Mouse (Mus musculus) limb, embryonic 13.5 days (tissue): Measurements from ENCODE around the gene Chst5. TPM values are rescaled to one million over a fixed set of nuclear protein-coding genes. Genes with fewer than 3 reads are reported as not detected.

Experiments
- ATAC-seq: fragments of 200-750 bp; cut with Nextera tagmentation; 2 replicates; pipeline ENCODE4 v1.8.0; 2017; ENCODE audit warnings: low read depth, moderate number of reproducible peaks, moderate TSS enrichment; ENCODE audit not compliant: low FRiP score
- H3K27ac ChIP-seq: fragments of 300-500 bp; sonication (generic); 2 replicates; pipeline ENCODE4 v1.5.1; 2015; ENCODE audit warnings: inconsistent platforms, mild to moderate bottlenecking, moderate library complexity
- H3K27me3 ChIP-seq: fragments of 300-500 bp; sonication (generic); 2 replicates; pipeline ENCODE4 v1.6.1; 2015; ENCODE audit warnings: mild to moderate bottlenecking, inconsistent platforms
- H3K36me3 ChIP-seq: fragments of 300-500 bp; sonication (generic); 2 replicates; pipeline ENCODE4 v1.6.1; 2015; ENCODE audit warnings: inconsistent platforms, mild to moderate bottlenecking, moderate library complexity
- H3K4me1 ChIP-seq: fragments of 300-500 bp; sonication (generic); 2 replicates; pipeline ENCODE4 v1.6.1; 2015; ENCODE audit warnings: inconsistent platforms
- H3K4me2 ChIP-seq: fragments of 300-500 bp; sonication (generic); replicated peaks from 2 replicates; pipeline ENCODE4 v1.6.1; 2015; ENCODE audit warnings: inconsistent platforms, mild to moderate bottlenecking, moderate library complexity
- H3K4me3 ChIP-seq: fragments of 300-500 bp; sonication (generic); 2 replicates; pipeline ENCODE4 v1.5.1; 2015; ENCODE audit warnings: moderate library complexity, mild to moderate bottlenecking, inconsistent platforms
- H3K9ac ChIP-seq: fragments of 300-500 bp; sonication (generic); 2 replicates; pipeline ENCODE4 v1.6.1; 2015; ENCODE audit warnings: mild to moderate bottlenecking, inconsistent platforms
- H3K9me3 ChIP-seq: fragments of 300-500 bp; sonication (generic); 2 replicates; pipeline ENCODE4 v1.6.1; 2016; ENCODE audit warnings: inconsistent platforms
- WGBS: fragments of 180-500 bp; shearing (Covaris S2); methylation state at CpG from one replicate; pipeline ENCODE4 v1.1.7; 2015; 5-methylcytosine and 5-hydroxymethylcytosine counted together
- polyA plus RNA-seq: library from polyadenylated mRNA; unstranded; fragments of >200 nt; fragmentation: Nextera tagmentation; extraction: Ambion mirVana; gene quantifications from 2 replicates; pipeline ENCODE4 v1.2.1, GENCODE M21; 2015

Gene Chst5
- 7.2 and 7.9 TPM in 2 replicates for polyA plus RNA-seq

DNA sequence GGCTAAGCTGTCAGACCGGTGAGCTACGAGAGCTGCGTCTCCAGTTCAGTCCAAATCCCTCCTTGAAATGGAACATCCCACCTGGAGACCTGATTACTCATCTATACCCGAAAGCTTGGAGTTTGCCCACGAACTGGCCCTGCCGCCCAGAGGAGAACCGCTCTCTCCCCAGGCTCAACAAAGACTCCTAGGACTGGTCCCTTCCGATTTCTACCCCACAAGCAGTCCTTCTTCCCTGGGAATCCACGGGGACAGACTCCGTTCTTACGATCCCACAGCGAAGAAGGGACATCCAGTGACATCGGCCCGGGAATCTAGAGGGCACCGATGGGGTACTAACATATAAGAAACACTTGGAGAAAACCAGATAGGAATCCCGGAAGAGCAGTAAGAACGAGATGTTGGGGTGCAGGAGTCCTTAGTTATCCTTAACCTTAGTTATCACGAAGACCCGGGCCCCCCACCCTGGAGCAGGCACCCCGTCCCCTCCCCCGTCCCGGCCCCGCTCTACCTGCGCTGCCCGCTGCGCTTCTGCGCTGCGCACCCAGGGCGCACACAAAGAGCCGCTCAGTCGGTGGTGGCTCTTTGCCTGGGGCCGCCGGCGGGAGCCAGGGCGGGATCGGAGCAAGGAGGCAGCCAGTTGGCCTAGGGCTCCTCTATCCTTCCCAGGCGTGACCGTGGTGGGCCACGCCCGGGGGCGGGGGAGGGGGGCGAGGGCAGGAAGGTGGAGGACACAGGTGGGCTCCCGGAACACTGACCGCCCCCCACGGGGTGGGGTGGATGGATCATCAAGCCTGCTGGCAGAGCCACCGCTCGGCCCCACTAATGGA is at the start of gene Chst5:
Gene Chst5, minus strand, starts transcription at position 827 of the 830 bp plus-strand sequence.
- Histone ChIP-seq H3K4me3 (peak within 1 kb of the TSS; percentile 47), H3K4me1 (peaks cover 35% of the 10 kb centered on the region), H3K9me3 (no peaks in the 10 kb centered on the region), H3K27ac (no peak within 1 kb of the TSS), H3K9ac (peak within 1 kb of the TSS; percentile 66), H3K36me3 (no peaks in the 10 kb centered on the region), H3K4me2 (peak within 1 kb of the TSS; percentile 75), H3K27me3 (peaks cover 23% of the 10 kb centered on the region)
- WGBS = 6% methylated on average over 45 of the region's 47 CpGs
- no peak for ATAC-seq

DNA sequence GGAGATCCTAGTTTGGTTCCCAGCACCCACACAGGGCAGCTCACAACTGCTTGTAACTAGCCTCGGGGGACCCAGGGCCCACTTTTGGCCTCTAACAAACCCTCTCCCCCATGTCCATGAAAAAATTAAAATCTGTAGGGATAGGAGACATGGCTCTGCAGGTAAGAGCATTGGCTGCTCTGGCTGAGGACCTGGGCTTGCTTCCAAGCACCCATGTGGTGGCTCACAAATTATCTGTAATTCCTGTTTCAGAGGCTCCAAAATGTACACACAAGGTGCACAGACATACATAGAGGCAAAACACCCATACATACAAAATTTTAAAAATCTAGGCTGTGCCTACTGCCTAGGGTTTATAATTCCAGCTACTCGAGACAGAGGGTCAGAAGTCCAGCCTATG is 47.0 kb upstream of the Chst5 start:
- no peak for ATAC-seq

DNA sequence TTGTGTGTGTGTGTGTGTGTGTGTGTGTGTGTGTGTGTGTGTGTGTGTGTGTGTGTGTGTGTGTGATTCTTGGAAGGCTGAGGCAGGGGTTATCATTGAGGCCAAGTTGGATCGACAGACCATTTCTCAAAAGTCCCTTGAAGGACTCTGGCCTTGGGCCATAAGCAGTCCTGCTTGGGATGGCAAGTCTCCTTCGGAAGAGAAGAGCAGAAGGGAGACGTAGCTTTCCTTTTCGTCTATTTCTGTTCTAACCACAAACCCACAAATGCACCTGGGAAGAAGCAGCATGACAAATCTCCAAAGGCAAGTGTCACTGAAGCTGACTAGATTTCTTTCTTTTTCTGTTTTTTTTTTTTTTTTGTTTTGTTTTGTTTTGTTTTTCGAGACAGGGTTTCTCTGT is 45.6 kb upstream of the Chst5 start:
- Histone ChIP-seq H3K9me3 (no peaks in the 10 kb centered on the region), H3K36me3 (peaks cover 72% of the 10 kb centered on the region), H3K27me3 (no peaks in the 10 kb centered on the region), H3K27ac (no peak overlapping the region), H3K4me2 (no peak overlapping the region), H3K4me1 (no peaks in the 10 kb centered on the region), H3K4me3 (no peak overlapping the region), H3K9ac (no peak overlapping the region)
- 91% methylated on average over 5 of the region's 5 CpGs for WGBS
- ATAC-seq = no peak

More for the DNA sequence above, 47.0 kb upstream of the Chst5 start:
- Histone ChIP-seq H3K4me2 (no peak overlapping the region), H3K9me3 (no peaks in the 10 kb centered on the region), H3K9ac (no peak overlapping the region), H3K36me3 (peaks cover 61% of the 10 kb centered on the region), H3K27ac (no peak overlapping the region), H3K4me3 (no peak overlapping the region), H3K4me1 (no peaks in the 10 kb centered on the region), H3K27me3 (no peaks in the 10 kb centered on the region)
- 96% methylated on average over 2 of the region's 2 CpGs for WGBS

DNA sequence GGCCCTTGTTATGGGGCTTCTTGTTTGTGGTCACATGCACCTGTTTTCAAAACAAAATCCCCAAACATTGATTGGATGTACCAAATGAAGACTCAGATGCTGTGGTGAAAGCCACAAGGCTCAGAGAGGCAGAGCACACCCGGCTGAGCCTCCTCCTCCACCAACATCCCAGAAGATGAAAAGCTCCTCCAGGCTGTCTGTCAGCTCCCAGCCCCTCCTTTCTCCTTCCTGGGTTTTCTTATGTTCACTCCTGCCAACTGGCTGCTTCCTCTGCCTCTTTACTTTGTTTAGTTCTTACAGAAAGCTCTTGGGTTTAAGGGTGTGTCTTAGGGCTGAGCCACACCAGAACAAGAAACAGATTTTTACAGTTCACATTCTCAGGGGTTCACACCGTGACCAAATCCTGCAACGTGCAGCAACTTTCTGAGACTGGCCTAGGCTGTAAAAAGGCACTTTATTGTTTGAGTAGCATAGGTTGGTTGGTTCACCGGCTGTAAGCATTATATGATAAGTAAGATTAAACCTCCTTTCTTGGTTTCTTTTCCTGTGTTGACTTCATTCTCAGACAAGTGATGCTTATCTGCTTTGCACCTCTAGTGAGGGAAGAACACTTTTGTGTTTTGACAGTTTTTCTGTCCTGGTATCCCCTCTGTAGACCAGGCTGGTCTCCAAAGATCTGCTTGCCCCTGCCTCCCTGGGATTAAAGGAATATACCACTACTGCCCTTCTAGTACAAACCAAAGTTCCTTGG is 44.8 kb upstream of the Chst5 start:
- Histone ChIP-seq H3K36me3 (peaks cover 77% of the 10 kb centered on the region), H3K4me1 (no peaks in the 10 kb centered on the region), H3K4me3 (no peak overlapping the region), H3K9ac (no peak overlapping the region), H3K27ac (no peak overlapping the region), H3K27me3 (no peaks in the 10 kb centered on the region), H3K9me3 (no peaks in the 10 kb centered on the region), H3K4me2 (no peak overlapping the region)
- WGBS = 82% methylated on average over 4 of the region's 4 CpGs
- ATAC-seq = no peak

DNA sequence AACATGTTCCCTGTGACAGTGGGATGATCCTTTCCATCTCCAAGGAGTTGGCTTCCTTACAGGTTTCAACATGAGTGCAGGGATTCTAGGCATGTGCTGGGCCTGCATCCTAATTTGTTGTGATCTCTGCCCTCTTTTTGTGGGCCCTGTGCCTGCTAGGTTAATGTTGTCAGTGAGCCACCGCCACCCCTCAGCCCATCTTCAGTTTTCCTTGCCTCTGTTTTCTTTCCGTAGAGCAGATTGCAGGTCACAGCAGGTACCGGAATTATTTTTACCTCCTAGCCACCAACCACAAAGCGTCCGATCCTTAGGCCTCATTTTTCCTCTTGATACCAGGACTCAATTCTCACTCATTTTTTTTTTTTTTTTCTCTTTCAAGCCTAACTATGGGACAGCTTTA is 41.7 kb upstream of the Chst5 start:
- H3K9me3 ChIP-seq = no peaks in the 10 kb centered on the region
- H3K4me3 ChIP-seq = no peak overlapping the region
- no peaks in the 10 kb centered on the region for H3K4me1 ChIP-seq
- no peak overlapping the region for H3K9ac ChIP-seq
- no peaks in the 10 kb centered on the region for H3K27me3 ChIP-seq
- no peak overlapping the region for H3K4me2 ChIP-seq
- no peak for ATAC-seq
- peaks cover 86% of the 10 kb centered on the region for H3K36me3 ChIP-seq
- H3K27ac ChIP-seq = no peak overlapping the region
- 93% methylated on average over 5 of the region's 5 CpGs for WGBS

DNA sequence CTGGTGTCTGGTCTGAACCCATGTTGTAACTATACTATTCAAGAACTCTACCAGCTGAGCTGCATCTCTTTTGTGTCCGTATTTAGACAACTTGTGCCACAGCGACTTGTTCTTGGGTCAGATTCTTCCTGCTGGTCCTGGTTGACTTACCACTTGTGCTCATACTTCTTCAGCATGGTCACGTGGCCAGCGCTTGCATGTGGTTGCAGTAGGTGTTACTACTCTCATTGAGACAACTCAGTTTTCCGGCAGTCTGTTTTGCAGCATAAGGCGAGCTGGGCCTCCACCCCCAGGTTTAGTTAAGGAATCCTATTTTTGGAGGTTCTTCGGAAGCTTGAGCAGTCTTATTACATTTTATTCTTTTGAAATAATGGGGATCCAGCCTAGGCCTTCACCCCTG is 41.1 kb upstream of the Chst5 start:
- Histone ChIP-seq H3K9ac (no peak overlapping the region), H3K4me1 (no peaks in the 10 kb centered on the region), H3K9me3 (no peaks in the 10 kb centered on the region), H3K4me3 (no peak overlapping the region), H3K27me3 (no peaks in the 10 kb centered on the region), H3K27ac (no peak overlapping the region), H3K4me2 (no peak overlapping the region), H3K36me3 (peaks cover 86% of the 10 kb centered on the region)
- 93% methylated on average over 7 of the region's 7 CpGs for WGBS
- no peak for ATAC-seq

DNA sequence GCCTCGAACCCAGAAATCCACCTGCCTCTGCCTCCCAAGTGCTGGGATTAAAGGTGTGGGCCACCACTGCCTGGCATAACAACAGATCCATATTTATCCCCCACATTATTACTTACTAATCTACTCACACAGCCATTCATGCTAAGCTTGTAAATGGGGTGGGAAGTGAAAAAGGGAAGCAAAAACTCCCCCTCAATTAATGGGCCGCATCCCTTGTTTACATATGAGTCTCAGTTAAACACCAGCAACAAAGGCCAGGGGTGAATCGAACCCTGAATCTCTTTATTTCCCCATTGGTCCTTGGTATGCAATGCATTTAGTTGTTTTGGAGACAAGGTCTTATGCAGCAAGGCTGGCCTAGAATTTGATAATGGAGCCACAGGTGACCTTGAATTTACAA is 40.6 kb upstream of the Chst5 start:
- Histone ChIP-seq H3K4me2 (no peak overlapping the region), H3K4me3 (no peak overlapping the region), H3K9me3 (no peaks in the 10 kb centered on the region), H3K9ac (no peak overlapping the region), H3K36me3 (peaks cover 86% of the 10 kb centered on the region), H3K27me3 (no peaks in the 10 kb centered on the region), H3K27ac (no peak overlapping the region), H3K4me1 (no peaks in the 10 kb centered on the region)
- 91% methylated on average over 3 of the region's 3 CpGs for WGBS
- ATAC-seq = no peak

DNA sequence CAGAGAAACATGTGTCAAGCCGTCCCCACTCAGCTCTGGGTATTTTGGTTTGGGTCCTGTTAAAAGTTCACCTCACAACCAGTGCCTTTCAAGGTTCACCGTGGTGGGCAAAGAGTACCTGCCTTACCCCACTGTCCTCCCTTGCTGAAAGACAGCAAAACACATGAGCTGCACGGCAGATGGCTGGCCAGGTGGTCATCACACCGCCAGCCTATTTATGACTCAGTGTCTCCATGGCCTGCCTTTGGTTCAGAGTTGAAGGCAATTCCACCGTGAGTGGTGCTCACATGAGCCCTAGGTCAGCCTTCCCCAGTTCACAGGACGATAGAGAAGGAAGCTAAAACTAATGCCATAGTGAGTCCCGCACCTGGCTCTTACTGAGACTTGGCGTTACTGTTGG is 37.7 kb upstream of the Chst5 start:
- Histone ChIP-seq H3K27ac (no peak overlapping the region), H3K36me3 (peaks cover 88% of the 10 kb centered on the region), H3K27me3 (no peaks in the 10 kb centered on the region), H3K4me1 (no peaks in the 10 kb centered on the region), H3K9ac (no peak overlapping the region), H3K9me3 (no peaks in the 10 kb centered on the region), H3K4me2 (no peak overlapping the region), H3K4me3 (no peak overlapping the region)
- 93% methylated on average over 8 of the region's 8 CpGs for WGBS
- no peak for ATAC-seq

DNA sequence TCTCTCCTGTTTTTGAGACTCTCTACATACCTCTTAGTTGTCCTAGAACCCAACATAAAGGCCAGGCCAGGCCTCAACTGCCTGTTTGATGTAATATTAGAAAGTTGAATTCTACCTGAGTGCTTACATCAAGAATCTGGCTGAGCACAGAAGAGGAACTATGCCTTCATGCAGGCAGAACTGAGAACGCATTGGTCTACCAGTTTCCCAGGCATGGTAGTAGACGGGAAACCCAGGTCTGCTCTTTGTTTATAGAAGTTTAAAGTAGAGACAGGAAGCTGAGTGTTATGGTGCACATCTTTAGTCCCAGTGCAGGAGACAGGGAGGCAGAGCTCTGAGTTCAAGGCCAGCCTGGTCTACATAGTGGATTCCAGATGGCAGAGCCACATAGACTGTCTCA is 36.9 kb upstream of the Chst5 start:
- Histone ChIP-seq H3K4me1 (0 out of 2 replicates have a peak, but pooled peaks cover under 1% of the 10 kb centered on the region), H3K36me3 (peaks cover 90% of the 10 kb centered on the region), H3K27ac (no peak overlapping the region), H3K4me3 (no peak overlapping the region), H3K9me3 (no peaks in the 10 kb centered on the region), H3K27me3 (no peaks in the 10 kb centered on the region), H3K9ac (no peak overlapping the region), H3K4me2 (no peak overlapping the region)
- 94% methylated on average over 2 of the region's 2 CpGs for WGBS
- ATAC-seq = no peak

DNA sequence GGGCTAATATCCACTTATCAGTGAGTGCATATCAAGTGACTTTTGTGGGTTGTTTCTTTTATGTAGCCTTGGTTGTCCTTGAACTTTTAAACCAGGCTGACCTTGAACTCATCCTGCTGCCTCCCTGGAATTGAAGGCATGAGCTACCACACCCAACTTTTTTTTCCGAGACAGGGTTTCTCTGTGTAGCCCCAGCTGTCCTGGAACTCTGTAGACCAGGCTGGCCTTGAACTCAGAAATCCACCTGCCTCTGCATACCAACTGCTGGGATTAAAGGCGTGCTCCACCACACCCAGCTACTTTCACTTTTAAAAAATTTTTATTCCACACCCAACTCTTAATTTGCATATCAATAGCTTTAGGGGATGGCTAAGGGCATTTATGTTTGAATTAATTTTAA is 33.3 kb upstream of the Chst5 start:
- H3K9ac ChIP-seq = no peak overlapping the region
- no peak for ATAC-seq
- no peaks in the 10 kb centered on the region for H3K9me3 ChIP-seq
- no peaks in the 10 kb centered on the region for H3K27me3 ChIP-seq
- 86% methylated on average over 2 of the region's 2 CpGs for WGBS
- H3K27ac ChIP-seq = no peak overlapping the region
- H3K4me2 ChIP-seq = no peak overlapping the region
- peaks cover 62% of the 10 kb centered on the region for H3K36me3 ChIP-seq
- no peak overlapping the region for H3K4me3 ChIP-seq
- H3K4me1 ChIP-seq = peaks cover 16% of the 10 kb centered on the region

DNA sequence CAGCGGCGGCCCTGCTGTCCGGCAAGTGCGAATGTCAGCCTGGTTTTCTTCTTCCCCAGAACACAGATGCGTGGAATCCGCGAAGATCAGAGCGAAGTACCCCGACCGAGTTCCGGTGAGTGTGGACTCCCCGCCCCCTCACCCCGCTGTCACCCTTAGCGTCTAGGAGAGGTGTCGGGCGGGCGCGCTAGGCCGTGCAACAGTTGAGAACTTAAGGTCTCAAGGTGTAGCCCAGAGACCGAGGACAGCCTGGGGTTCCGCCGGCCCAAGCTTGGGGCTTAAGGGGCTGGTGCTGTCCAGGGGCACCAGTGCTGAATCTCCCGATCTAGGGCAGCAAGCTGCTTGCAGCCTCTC is 30.8 kb upstream of the Chst5 start:
- H3K9me3 ChIP-seq = no peaks in the 10 kb centered on the region
- H3K27me3 ChIP-seq = no peaks in the 10 kb centered on the region
- 0 out of 2 replicates have a peak, but pooled peaks have one; percentile 12 for ATAC-seq
- H3K4me1 ChIP-seq = peaks cover 16% of the 10 kb centered on the region
- peak overlapping the region; percentile 91 for H3K9ac ChIP-seq
- peak overlapping the region; percentile 100 for H3K4me3 ChIP-seq
- H3K36me3 ChIP-seq = peaks cover 39% of the 10 kb centered on the region
- WGBS = under 1% methylated on average over 23 of the region's 23 CpGs
- peak overlapping the region; percentile 55; the same call in 1 of the 2 replicates for H3K27ac ChIP-seq
- H3K4me2 ChIP-seq = peak overlapping the region; percentile 95
